Mouse (Mus musculus) ES-E14 (cell line): ENCODE data around the gene Wdr46.

ENCODE experiments used
- CHD2 ChIP-seq: IDR thresholded peaks from 2 replicates; pipeline ENCODE4 v1.6.1; 2014; ENCODE audit warnings: mild to moderate bottlenecking, low read depth, low read length, inconsistent platforms
- ZC3H11A ChIP-seq: IDR thresholded peaks from 2 replicates; pipeline ENCODE4 v1.6.1; 2012; ENCODE audit warnings: low read depth, mild to moderate bottlenecking, inconsistent platforms, low read length, borderline replicate concordance
- ZNF384 ChIP-seq: IDR thresholded peaks from 2 replicates; pipeline ENCODE4 v1.6.1; 2012; ENCODE audit warnings: low read depth, low read length, inconsistent platforms

- TF ChIP-seq ZNF384 (no peak), ZC3H11A (no peak), CHD2 (no peak)
These were observed 28.5 kb downstream of the Wdr46 start for GRCm38 (mm10) chr17:33968927-33969326.
